Mouse (Mus musculus) lung, adult 2 months (tissue): ENCODE measurements around the gene Gpr19. TPM values are rescaled to one million over a fixed set of nuclear protein-coding genes. Genes with fewer than 3 reads are reported as not detected.

Experiments
- DNase-seq: peaks from one replicate; pipeline ENCODE4 v3.0.0; 2022
- H3K4me1 ChIP-seq: fragments of 200-500 bp; 2 replicates; pipeline ENCODE4 v1.6.1; 2011; ENCODE audit warnings: low read length; ENCODE audit not compliant: control insufficient read depth, insufficient read depth
- H3K4me3 ChIP-seq: fragments of 200-500 bp; replicated peaks from 2 replicates; pipeline ENCODE3; 2011; ENCODE audit warnings: low read depth, mild to moderate bottlenecking, control low read depth, low read length; ENCODE audit errors: extremely low read depth
- CTCF ChIP-seq: fragments of 200-500 bp; IDR thresholded peaks from 2 replicates; pipeline ENCODE4 v1.5.1; 2011; ENCODE audit warnings: mild to moderate bottlenecking, low read length, control low read depth; ENCODE audit not compliant: insufficient read depth
- POLR2A ChIP-seq: fragments of 200-500 bp; IDR thresholded peaks from 2 replicates; pipeline ENCODE4 v1.6.1; 2011; ENCODE audit warnings: low read depth, mild to moderate bottlenecking, control low read depth, low read length, borderline replicate concordance; ENCODE audit errors: extremely low read depth
- WGBS: fragments of 180-500 bp; shearing (Covaris S2); methylation state at CpG from one replicate; pipeline ENCODE4 v1.1.7; 2018; 5-methylcytosine and 5-hydroxymethylcytosine counted together
- polyA plus RNA-seq: library from polyadenylated mRNA; depleted of rRNA; stranded (reverse); fragments of >200 nt; gene quantifications from 2 replicates; pipeline ENCODE4 v1.2.3, GENCODE M21; 2012; rRNA removed

Gene Gpr19
- polyA plus RNA-seq, 1 experiment = 6.0 TPM

DNA sequence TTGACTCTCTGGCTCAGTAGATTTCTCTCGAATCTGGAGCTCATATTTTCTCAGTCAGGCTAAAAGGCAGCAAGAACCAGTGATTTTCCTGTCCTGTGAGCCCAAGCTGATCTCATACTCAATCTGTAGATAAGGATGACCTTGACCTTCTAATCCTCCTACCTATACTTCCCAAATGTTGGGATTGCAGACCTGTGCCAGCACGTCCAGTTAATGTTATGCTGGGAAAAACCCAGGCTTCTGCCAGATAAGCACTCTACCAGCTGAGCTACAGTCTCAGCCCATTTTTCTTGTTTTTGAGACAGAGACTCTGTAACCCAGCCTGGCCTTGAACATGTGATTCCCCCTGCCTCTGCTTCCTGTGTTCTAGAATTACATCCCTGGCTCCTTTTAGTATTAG, 58.0 kb downstream of the Gpr19 start:
- H3K4me3 ChIP-seq = no peak overlapping the region
- 68% methylated on average over 2 of the region's 2 CpGs for WGBS

DNA sequence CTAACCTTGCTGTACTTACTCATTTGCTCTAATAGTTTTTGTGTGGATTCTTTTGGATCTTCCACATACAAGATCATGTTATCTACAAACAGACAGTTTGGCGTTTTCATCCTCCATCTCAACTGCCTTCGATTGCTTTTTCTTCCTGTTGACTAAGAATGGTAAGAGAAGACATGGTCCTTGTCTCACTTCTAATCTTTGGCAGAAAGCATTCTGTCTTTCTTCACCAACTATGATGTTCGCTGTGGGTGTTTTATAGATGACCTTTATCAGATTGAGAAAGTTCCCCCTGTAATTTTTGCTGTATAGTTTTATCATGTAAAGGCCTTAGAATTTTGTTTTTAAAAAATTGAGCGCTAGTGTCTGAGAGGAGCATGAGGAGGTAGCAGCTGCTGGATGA, 60.3 kb downstream of the Gpr19 start:
- DNase-seq = no peak
- H3K4me3 ChIP-seq = no peak overlapping the region
- H3K4me1 ChIP-seq = no peaks in the 10 kb centered on the region
- WGBS = 82% methylated on average over 4 of the region's 4 CpGs
- TF ChIP-seq CTCF = no peak
- no peak for TF ChIP-seq POLR2A

More for the DNA sequence above, 58.0 kb downstream of the Gpr19 start:
- TF ChIP-seq POLR2A (no peak), CTCF (no peak)
- DNase-seq = no peak
- no peaks in the 10 kb centered on the region for H3K4me1 ChIP-seq

DNA sequence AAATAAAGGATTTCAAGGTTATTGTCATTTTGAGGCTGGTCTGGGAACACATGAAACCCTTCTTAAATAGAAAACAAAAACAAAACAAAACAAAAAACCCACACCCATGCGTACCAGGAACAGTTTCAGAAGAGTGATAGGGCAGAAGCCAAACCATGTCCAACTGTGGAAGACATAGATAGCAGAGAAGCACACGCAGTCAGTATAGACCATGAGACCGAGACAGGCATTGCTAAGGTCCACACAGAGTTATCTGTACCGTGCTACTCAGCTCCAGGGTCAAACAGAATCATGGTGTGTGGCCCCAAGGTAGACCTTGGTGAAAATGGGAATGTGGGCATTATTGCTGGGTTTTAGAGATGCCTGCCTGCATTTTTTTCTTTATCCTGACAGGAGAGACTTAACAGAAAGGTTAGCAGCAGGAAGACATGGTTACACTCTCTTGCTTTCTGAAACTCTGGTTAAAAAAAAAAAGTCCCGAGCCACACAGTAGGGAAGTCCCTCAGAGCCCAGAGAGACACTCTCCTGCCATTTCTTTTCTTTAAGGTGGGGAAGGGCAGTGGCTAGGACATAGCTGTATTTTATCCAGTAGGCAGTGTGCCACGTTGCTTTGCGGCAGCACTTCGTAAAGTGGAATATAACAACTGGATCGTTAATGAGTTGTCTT, 63.7 kb downstream of the Gpr19 start:
- no peak overlapping the region for H3K4me3 ChIP-seq
- TF ChIP-seq POLR2A (no peak), CTCF (no peak)
- WGBS = 82% methylated on average over 9 of the region's 9 CpGs
- DNase-seq = no peak
- peaks cover 5% of the 10 kb centered on the region for H3K4me1 ChIP-seq

DNA sequence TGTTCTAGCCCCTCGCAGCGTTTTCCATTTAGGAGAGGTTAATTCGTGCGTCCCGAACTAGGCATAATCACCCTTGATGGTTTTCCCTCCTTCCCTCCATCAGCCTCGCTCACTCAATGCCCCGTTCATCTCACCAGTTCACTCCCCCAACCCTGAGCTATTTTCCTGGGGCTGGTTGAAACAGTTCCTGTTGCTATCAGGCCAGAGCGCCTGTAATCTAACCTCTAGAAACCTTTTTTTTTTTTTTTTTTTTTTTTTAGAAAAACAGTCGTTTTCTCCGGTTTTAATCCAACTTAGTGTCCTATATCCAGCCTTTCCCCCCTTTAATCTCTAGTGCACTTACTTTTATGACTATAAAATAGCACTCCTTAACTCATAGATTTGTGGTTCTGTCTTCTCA, 67.6 kb downstream of the Gpr19 start:
- WGBS = 5% methylated on average over 10 of the region's 10 CpGs
- no peak for DNase-seq
- Histone ChIP-seq H3K4me3 (peak overlapping the region; percentile 91), H3K4me1 (peaks cover 12% of the 10 kb centered on the region)
- TF ChIP-seq CTCF (no peak), POLR2A (no peak)

DNA sequence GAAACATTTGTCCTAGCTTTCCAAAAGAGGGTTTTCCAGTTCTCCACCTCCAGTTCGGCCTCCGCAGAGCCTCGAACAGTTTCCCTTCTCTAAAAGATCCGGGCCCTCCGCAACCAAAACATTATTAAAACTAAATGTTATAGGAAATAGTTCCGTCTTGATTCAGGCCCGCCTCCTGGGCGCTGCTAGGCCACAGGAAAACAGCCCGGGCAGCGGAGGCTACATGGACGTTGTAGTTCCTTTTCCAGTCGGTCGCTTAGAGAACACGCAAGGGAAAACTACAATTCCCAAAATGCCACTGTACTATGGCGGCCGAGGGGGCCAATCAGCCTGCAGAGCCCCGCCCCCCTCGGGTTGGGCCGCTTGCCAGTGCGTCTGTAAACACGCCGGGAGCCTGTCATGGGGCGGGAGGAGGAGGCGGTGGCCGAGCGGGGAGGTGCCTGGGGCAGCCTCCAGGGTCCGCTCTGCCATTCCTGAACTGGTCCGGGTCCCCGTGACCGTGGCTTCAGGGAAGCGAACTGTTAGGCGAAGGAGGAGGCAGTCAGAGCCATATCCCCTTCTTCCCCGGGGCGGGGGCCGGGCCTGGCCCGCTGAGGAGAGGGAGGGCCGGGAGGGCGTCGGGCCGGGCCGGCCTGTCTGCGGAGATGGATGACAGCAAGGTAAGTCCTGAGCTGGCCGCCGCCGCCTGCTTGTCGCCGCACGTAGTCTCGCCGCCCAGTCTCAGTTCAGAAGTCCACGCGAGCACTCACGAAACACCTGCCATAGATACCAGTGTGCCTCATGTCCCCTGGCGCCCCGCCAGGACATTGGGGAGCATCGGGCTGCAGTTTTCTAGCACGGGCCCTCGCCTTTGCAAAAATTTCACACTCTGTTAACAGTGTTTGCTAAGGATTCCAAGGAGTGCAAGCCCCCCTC, 68.3 kb downstream of the Gpr19 start, which contains the start of gene Crebl2:
Crebl2 (plus strand) TSS at position 369 of the 915 bp plus-strand sequence.
- TF ChIP-seq CTCF = no peak
- TF ChIP-seq POLR2A = peak; percentile 78
- H3K4me3 ChIP-seq = peak within 1 kb of the TSS; percentile 91
- peak; percentile 100 for DNase-seq
- peaks cover 12% of the 10 kb centered on the region for H3K4me1 ChIP-seq
- WGBS = 1% methylated on average over 56 of the region's 58 CpGs

DNA sequence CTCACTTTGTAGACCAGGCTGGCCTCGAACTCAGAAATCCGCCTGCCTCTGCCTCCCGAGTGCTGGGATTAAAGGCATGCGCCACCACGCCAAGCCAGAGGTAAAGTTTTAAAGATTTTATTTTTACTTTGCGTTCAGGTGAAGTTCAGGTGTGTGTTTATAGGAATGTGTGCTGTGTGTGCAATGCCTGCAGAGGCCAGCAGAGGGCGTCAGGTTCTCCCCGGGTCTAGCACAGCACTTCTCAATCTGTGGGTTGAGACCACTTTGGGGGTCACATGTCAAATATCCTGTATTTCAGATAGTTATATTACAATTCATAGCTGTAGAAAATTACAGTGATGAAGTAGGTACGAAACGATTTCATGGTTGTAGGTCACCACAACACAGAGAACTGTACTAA, 75.5 kb downstream of the Gpr19 start:
- peak; percentile 73 for TF ChIP-seq CTCF
- TF ChIP-seq POLR2A = no peak
- no peak for DNase-seq

DNA sequence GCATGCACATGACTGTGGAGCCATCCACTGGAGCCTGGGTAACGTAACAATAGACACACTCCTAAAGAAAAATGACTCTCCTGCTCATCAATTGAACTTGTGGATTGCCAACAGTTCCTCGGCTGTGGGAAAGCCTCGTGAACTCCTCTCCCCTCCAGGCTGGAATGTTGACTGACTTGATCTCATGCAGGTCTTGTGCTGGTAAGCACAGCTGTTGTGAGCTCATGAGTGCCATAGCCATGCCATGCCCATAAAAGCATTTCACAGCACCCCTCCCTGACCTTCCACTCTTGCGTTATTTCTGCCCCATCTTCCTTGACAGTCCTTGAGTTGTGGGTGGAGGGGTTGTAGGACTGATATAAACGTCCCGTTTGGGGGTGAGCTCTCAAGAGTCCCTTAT, 78.0 kb downstream of the Gpr19 start:
- Histone ChIP-seq H3K4me3 (no peak overlapping the region), H3K4me1 (no peaks in the 10 kb centered on the region)
- WGBS = 43% methylated on average over 6 of the region's 6 CpGs
- no peak for DNase-seq
- no peak for TF ChIP-seq CTCF
- TF ChIP-seq POLR2A = no peak

More for the DNA sequence above, 75.5 kb downstream of the Gpr19 start:
- WGBS = 73% methylated on average over 10 of the region's 10 CpGs
- Histone ChIP-seq H3K4me3 (no peak overlapping the region), H3K4me1 (no peaks in the 10 kb centered on the region; the same call in 1 of the 2 replicates)

DNA sequence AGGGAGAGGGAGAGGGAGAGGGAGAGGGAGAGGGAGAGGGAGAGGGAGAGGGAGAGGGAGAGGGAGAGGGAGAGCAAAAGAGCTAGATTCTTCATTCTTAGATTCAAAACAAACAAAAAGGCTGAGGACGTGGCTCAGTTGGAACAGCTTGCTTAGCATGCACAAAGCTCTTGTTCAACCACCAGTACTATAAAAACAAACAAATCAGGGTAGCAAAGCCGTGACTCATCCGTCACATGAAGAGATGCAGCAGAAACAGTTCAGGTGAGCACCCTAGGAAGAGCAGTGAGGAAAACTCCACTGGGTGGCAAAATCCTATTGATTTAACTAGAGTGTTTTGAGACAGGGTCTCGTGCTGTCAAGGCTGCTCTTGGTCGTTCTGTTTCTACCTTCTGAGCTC, 78.6 kb downstream of the Gpr19 start:
- H3K4me3 ChIP-seq = no peak overlapping the region
- no peak for TF ChIP-seq CTCF
- no peak for TF ChIP-seq POLR2A
- no peak for DNase-seq
- WGBS = 27% methylated on average over 5 of the region's 5 CpGs
- no peaks in the 10 kb centered on the region for H3K4me1 ChIP-seq

Other genes starting within 250 kb of the Gpr19 start
- 19.5 and 21.1 TPM in 2 replicates for gene Dusp16, start 106.0 kb downstream of the Gpr19 start, polyA plus RNA-seq
- gene Crebl2, start 68.4 kb downstream of the Gpr19 start, polyA plus RNA-seq = 15.9 and 25.1 TPM in 2 replicates
- gene Cdkn1b, start 21.8 kb upstream of the Gpr19 start, polyA plus RNA-seq = 26.9 and 31.6 TPM in 2 replicates
- 1.2 and 1.7 TPM in 2 replicates for gene Apold1, start 83.1 kb upstream of the Gpr19 start, polyA plus RNA-seq
- gene Ddx47, start 113.0 kb upstream of the Gpr19 start, polyA plus RNA-seq = 35.8 and 55.7 TPM in 2 replicates
- gene Gprc5a, start 167.1 kb upstream of the Gpr19 start, polyA plus RNA-seq = 281 and 352 TPM in 2 replicates
- gene Gprc5d, start 219.7 kb upstream of the Gpr19 start, polyA plus RNA-seq = 0.17 TPM in 1 of 2 replicates, not detected in the other